Mouse (Mus musculus) liver, adult 2 months (tissue): ENCODE data around the gene Scn3b.

ENCODE experiments used
- CTCF ChIP-seq: fragments of 200-500 bp; IDR thresholded peaks from 2 replicates; pipeline ENCODE4 v1.5.1; 2011; ENCODE audit warnings: low read depth, low read length, control low read depth
- POLR2A ChIP-seq: fragments of 200-500 bp; IDR thresholded peaks from 2 replicates; pipeline ENCODE4 v1.6.1; 2011; ENCODE audit warnings: low read length, control low read depth; ENCODE audit not compliant: insufficient read depth; ENCODE audit errors: extremely low read depth

DNA sequence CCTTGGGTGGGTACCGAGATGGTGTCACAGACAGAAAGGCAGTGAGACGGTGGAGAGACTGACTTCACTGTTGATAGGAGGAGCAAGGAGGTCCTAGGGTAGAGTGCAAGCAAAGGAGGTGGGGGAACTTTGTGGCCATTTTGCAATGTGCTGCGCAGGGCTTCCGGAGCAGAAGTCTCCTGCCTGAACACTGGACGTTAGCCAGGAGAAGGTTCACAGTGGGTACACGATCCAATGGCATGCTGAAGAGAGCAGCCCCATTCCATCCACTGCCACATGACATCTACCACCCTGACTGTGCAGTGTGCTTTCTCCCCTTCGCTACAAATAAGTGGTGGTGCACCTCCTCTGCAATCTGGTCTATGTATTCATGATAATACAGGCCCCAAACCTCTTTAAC lies 3.8 kb downstream of the Scn3b start:
- TF ChIP-seq CTCF = no peak
- TF ChIP-seq POLR2A = no peak
